In the genomic region with DNA sequence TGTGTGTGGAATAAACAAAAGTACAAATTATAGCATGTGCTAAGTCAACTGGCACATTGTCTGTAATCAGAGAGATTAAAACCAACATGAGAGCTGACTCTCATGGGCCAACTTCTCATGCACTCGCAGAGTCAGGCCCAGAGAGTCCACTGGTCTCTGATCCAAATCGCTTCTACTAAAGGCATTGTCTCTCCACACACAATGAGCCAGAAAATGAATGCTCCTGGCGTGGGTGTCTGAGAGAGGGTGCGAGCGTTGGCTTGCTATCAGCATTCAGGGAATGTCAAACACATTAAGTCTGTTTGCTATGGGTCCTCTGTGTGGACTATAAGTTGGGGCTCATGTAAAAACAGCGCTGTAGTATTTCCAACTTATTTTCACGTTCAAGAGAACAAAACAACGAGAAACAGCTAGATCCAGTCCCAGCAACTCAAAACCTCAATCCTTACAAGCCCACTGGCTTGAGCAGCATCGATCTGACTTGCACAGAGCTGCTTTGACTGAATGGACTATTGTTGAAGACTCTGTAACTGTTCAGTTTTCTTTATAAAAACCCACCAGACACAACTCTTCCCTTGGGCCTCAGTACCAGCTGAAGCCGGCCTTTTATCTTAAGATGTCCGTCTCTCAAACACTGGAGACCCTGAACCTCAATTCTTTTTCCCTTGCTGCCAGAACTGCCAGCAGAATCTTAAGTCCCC, we compare ENCODE assay signal across 20 mouse cellular contexts.
DNase-seq lines count a peak whose midpoint lies in the region; ATAC-seq lines count a peak whose summit lies in the region.
"Had no signal": no experiment of that assay in that cellular context is flagged by ENCODE, and none has a peak within 500 bp of the region (broad histone marks: within the 10 kb centered on the region; RNA-seq: fewer than 3 reads in every experiment).

No protein-coding gene starts in this region.

- 74% methylated on average over 11 of the region's 11 CpGs for WGBS in forebrain, embryonic 11.5 days
- WGBS in forebrain, embryonic 10.5 days: 84% methylated on average over 11 of the region's 11 CpGs
- 51% methylated on average over 11 of the region's 11 CpGs for WGBS in hindbrain, embryonic 16.5 days

- ATAC-seq in forebrain, embryonic 11.5 days (replicated peaks; ENCODE audit: low FRiP score): no peak
- peak; percentile 64 for ATAC-seq in hindbrain, embryonic 16.5 days
- ATAC-seq: CD4-positive, CD25-positive, alpha-beta regulatory T cell, adult 4 months; intestine, postnatal 0 days had no signal

- H3K27me3 ChIP-seq in forebrain, embryonic 11.5 days (ENCODE audit: control insufficient read depth, insufficient read depth, low read length): no peaks in the 10 kb centered on the region
- H3K27me3 ChIP-seq in forebrain, embryonic 10.5 days (ENCODE audit: poor library complexity, severe bottlenecking): no peaks in the 10 kb centered on the region
- no peaks in the 10 kb centered on the region for H3K27me3 ChIP-seq in hindbrain, embryonic 16.5 days (replicated peaks; ENCODE audit: control insufficient read depth, insufficient read depth, low read length)
- H3K27me3 ChIP-seq: kidney, embryonic 15.5 days had no signal

- H3K9me3 ChIP-seq in forebrain, embryonic 11.5 days (ENCODE audit: control insufficient read depth, low read length): no peaks in the 10 kb centered on the region
- H3K9me3 ChIP-seq in forebrain, embryonic 10.5 days: no peaks in the 10 kb centered on the region
- no peaks in the 10 kb centered on the region for H3K9me3 ChIP-seq in hindbrain, embryonic 16.5 days (ENCODE audit: control insufficient read depth, low read length)
- H3K9me3 ChIP-seq: kidney, embryonic 15.5 days had no signal

- H3K4me1 ChIP-seq in forebrain, embryonic 11.5 days (replicated peaks; ENCODE audit: control insufficient read depth, insufficient read depth, low read length): 0 out of 2 replicates have a peak, but pooled peaks cover 2% of the 10 kb centered on the region
- H3K4me1 ChIP-seq in forebrain, embryonic 10.5 days: peaks cover 16% of the 10 kb centered on the region
- peaks cover 6% of the 10 kb centered on the region for H3K4me1 ChIP-seq in hindbrain, embryonic 16.5 days (ENCODE audit: control insufficient read depth, insufficient read depth, low read depth, low read length)
- H3K4me1 ChIP-seq: kidney, embryonic 15.5 days had no signal

- DNase-seq in forebrain, embryonic 11.5 days (ENCODE audit: low spot score): peak; percentile 22
- no peak for DNase-seq in forebrain, embryonic 10.5 days (ENCODE audit: extremely low spot score, low spot score)
- peak; percentile 26 for DNase-seq in layer of hippocampus, adult 11-12 months (ENCODE audit: low spot score)
- no peak for DNase-seq in layer of hippocampus, adult 8-10 months (ENCODE audit: low spot score in 2 of 2)
- DNase-seq in brain, adult 2 months (ENCODE audit: low read depth, low spot score): peak; percentile 54
- DNase-seq in MN1 (ENCODE audit: low spot score): no peak
- no peak for DNase-seq in left cerebral cortex, adult 11 months (ENCODE audit: low spot score)
- DNase-seq: adrenal gland, postnatal 25 days; cerebellum, adult 8-10 months; gastrocnemius, postnatal 10 days; heart, adult 18-20 months; left cerebral cortex, postnatal 4 days; liver; lung, postnatal 14 days had no signal

- H3K27ac ChIP-seq in forebrain, embryonic 11.5 days (ENCODE audit: low read depth, low read length): no peak overlapping the region
- H3K27ac ChIP-seq in forebrain, embryonic 10.5 days: no peak overlapping the region
- no peak overlapping the region; the same call in none of the 2 replicates for H3K27ac ChIP-seq in hindbrain, embryonic 16.5 days (ENCODE audit: low read depth, low read length)
- H3K27ac ChIP-seq: kidney, embryonic 15.5 days; left cerebral cortex, adult 2 months; stomach, postnatal 0 days had no signal

- H3K4me3 ChIP-seq in forebrain, embryonic 11.5 days (ENCODE audit: low read depth, low read length): no peak overlapping the region
- no peak overlapping the region for H3K4me3 ChIP-seq in forebrain, embryonic 10.5 days
- H3K4me3 ChIP-seq in hindbrain, embryonic 16.5 days (ENCODE audit: low read length): no peak overlapping the region
- H3K4me3 ChIP-seq: kidney, embryonic 15.5 days; left cerebral cortex, adult 2 months had no signal

- no peak overlapping the region for H3K4me2 ChIP-seq in forebrain, embryonic 11.5 days (ENCODE audit: low read depth, low read length, severe bottlenecking)
- no peak overlapping the region for H3K4me2 ChIP-seq in hindbrain, embryonic 16.5 days (ENCODE audit: low read length)
- H3K4me2 ChIP-seq: kidney, embryonic 15.5 days had no signal

- no peak overlapping the region for H3K9ac ChIP-seq in forebrain, embryonic 11.5 days (ENCODE audit: low read length)
- no peak overlapping the region for H3K9ac ChIP-seq in hindbrain, embryonic 16.5 days (ENCODE audit: low read depth, low read length)
- H3K9ac ChIP-seq: kidney, embryonic 15.5 days had no signal

- no peaks in the 10 kb centered on the region for H3K36me3 ChIP-seq in forebrain, embryonic 11.5 days (ENCODE audit: control insufficient read depth, insufficient read depth, low read length)
- peaks cover 69% of the 10 kb centered on the region for H3K36me3 ChIP-seq in forebrain, embryonic 10.5 days (replicated peaks)
- peaks cover 2% of the 10 kb centered on the region; the same call in 1 of the 2 replicates for H3K36me3 ChIP-seq in hindbrain, embryonic 16.5 days (ENCODE audit: control insufficient read depth, insufficient read depth, low read length)

Comparison
In these comparisons a context has a peak if more than half of its experiments do, and no peak if none do; other contexts are left out.
1. DNase-seq: peak in forebrain, embryonic 11.5 days (single experiment), layer of hippocampus, adult 11-12 months (single experiment) and brain, adult 2 months (single experiment); none in forebrain, embryonic 10.5 days (single experiment), layer of hippocampus, adult 8-10 months (0 of 2), MN1 (single experiment) and left cerebral cortex, adult 11 months (single experiment).